Mouse (Mus musculus) skeletal muscle tissue, adult 2 months (tissue): Measurements from ENCODE around the gene En1.

ENCODE experiments used
- DNase-seq: peaks from one replicate; pipeline ENCODE4 v3.0.0-alpha.2; 2012; ENCODE audit warnings: low read depth, low spot score

En1 gene

DNA sequence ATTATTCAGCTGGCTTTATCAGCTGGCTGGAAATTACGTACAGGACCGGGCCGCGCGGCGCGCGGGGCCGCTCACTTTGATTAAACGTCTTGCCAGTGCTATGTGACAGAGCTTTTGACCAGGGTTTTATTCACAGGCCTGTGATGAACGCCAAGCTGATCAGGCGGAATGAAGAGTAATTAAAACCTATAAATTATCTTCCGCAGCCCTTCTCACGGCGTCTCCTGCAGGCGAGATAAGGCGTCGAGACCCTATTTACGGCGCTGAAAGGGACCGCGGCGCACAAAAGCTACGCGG is 2.1 kb upstream of the En1 start:
- DNase-seq = no peak

DNA sequence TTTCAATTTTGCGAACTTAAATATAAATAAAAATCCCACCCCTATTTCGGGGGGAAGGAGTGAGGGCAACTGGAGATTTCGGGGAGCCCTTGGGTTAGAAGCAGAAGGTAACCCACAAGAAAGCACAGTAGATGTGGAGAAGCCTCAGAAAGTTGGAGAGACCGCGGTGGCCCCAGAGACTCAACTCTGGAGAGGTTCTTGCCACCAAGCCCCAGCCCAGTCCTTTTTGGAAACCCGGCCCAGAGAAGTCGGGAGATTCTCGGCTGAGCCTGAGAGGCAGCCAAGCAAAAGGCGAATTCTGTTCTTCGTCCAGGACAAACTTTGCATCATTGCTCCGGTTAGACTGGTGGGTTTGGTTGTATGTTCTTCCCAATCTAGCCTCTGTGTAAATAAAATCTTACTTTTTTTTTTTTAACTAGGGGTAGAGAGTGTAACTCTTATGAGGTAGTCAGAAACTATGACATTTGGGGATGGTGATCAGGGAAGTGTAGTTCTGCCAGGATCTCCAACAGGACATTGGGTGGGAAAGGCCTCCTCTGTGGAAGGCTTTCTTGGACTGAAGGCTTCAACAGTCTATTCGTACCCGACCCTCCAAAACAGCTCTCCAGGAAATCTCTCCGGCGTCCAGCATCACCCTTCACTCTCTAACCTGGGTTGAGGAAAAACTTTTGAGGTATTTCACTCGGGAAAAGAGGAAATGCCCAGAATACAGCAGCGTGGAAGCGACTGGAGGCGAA is 1.5 kb upstream of the En1 start:
- no peak for DNase-seq

DNA sequence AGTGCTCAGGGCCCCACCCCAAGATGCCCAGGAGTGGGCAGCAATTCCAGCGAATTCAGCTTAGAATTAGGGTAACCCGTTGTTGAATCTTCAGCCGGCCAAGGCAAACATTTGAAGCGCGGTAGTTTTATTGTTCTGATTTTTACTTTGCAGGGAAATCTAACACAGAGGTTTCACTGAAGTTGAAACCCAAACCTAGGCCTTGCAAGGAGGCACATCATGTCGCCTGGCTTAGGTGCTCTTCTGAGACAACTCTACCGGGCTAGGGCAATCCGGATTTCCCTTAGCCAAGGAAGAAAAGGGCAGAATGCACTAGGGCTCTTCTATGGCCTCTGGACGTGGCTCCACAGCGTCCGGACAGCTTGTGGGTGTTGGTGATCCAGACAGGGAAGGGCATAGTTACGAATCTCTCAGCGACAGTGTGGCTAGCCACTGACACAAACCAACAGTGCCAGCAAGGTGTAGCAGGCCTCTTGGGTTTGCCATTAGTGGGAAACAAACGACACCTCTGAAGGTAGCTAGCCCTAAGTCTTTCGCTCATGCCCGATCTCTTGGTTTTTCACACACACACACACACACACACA is 873 bp upstream of the En1 start:
- DNase-seq = no peak

DNA sequence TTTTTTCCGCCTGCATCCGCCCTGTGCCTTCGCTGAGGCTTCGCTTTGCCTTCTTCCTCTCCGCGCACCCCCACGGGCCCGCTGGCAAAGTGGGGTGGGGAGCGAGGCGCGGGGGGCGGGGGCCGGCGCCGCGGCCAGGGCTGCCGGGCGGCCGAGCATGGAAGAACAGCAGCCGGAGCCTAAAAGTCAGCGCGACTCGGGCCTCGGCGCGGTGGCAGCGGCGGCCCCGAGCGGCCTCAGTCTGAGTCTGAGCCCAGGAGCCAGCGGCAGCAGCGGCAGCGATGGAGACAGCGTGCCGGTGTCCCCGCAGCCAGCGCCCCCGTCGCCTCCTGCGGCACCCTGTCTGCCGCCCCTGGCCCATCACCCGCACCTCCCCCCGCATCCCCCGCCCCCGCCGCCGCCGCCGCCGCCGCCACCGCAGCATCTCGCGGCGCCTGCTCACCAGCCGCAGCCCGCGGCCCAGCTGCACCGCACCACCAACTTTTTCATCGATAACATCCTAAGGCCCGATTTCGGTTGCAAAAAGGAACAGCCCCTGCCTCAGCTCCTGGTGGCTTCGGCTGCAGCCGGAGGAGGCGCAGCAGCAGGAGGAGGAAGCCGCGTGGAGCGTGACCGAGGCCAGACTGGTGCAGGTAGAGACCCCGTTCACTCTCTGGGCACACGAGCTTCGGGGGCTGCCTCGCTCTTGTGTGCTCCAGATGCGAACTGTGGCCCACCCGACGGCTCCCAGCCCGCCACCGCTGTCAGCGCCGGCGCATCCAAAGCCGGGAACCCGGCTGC is 848 bp downstream of the En1 start:
- no peak for DNase-seq

DNA sequence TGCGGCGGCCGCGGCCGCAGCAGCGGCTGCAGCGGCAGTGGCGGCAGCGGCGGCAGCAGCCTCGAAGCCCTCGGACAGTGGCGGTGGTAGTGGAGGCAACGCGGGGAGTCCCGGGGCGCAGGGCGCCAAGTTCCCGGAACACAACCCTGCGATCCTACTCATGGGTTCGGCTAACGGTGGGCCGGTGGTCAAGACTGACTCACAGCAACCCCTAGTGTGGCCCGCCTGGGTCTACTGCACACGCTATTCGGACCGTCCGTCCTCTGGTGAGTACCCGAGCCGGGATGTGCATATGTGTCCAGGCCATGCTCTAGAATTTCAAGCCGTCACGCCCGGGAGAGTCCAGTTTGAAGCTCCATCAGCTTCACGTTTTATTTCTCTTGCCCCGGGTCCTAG is 1.4 kb downstream of the En1 start:
- DNase-seq = no peak

DNA sequence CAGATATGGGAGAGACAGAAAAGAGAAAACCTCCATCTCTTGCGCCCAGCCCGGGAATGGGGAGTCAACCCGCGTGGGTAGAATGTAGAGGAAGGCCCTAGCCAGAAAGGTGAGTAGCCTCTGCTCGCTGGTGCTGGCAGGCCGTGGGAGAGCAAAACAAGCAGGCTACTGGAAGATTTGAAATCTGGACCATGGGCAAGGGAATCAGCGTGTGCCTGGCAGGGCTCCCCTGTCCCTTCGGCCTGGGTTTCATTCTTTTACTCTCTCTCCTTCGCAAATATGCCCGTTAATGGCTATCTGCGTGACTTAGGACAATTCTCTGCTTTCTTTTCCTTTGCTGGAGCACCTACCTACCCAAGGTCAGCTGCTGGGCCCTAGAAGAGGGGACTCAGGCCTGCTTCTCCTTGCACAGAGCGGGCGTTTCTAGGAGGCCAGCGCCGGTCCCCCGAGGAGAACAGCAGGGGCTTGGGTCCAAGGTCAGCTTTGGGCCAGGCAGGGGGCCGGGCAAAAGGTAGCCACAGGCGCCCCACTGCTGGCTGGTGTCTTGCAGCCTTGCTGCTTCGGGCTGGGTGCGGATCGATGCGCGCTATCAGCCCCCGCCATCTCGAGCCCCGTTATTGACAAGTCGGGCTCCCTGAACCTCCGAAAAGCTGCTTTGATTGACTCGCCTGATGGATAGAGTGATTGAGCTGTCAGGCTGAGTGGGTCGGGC is 2.4 kb downstream of the En1 start:
- DNase-seq = no peak

DNA sequence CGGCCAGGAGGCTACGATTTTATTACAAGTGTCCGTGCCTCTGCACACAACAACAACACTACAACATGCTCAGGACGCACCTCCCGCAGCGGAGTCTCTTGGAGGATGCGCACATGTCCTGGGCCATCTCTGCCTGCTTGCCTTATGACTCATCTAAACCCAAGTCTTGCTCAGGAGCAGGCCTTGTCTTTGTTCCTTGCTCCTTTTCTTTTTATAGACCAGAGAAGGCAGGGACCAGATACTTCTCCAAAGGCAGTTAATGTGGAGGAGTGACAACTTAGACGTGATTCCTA is 2.9 kb downstream of the En1 start:
- no peak for DNase-seq

DNA sequence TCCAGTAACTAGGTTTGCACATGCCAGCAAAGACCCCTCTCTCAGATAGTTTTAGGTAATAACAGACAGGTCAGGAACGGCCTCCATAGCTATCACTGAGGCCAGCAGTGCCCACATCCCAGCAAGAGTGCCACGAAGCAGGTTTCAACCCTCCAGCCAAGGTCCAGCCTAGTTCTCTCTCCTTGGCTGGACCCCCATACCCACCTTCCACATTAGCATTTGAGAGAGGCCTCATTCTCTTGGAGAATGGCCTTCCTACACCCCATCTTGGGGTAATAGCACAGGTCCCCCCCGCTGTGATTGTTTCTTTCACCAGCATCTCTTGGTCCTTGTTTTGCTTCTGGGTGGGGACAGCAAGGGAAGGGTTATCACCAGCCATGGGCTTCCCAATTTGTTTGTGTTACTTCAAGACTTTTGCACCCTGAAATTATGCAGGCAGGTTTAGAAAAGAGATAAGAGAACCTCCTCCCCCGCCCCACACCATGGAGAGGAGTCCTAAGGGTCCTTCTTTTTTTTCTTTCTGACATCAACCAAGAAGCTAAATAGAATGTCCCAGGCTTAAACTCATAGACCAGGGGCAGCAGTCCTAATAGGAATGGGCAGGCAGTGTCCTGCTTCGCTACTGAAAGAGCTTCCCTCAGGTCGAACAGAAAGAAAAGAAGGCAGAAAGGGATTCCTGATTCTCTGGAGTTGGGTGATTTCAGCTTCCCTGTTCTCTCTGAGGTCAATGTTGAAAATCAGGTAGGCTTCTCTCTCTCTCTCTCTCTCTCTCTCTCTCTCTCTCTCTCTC is 3.5 kb downstream of the En1 start:
- no peak for DNase-seq

DNA sequence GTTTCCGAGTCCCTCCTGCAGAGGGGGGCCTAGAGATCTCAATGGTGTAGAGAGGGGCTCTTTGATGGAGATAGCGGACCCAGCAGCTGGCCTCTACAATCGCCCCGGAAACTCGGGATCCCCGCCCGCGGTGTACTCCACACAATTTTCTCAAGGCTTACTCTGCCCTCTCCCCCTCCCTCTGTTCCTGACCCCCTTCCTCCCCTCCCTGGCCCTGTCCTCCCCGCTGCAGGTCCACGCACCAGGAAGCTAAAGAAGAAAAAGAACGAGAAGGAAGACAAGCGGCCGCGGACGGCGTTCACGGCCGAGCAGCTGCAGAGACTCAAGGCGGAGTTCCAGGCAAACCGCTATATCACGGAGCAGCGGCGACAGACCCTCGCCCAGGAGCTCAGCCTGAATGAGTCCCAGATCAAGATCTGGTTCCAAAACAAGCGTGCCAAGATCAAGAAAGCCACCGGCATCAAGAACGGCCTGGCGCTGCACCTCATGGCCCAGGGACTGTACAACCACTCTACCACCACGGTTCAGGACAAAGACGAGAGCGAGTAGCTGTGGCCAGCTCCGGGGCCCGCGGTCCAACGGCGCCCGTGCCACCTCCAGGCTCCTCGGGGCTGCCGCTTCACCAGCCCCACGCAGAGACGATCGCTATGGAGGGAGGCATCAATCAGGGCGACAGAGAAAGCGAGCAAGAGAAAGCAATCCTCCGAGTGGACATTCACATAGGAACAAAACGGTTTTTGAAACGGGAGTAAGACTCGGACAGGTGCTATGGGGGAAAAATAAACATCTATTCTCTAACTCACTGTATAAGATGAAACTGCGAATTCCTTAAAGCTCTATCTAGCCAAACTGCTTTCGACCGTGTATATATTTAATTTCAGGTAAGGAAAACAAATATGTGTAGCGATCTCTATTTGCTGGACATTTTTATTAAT is 4.7 kb downstream of the En1 start:
- no peak for DNase-seq

DNA sequence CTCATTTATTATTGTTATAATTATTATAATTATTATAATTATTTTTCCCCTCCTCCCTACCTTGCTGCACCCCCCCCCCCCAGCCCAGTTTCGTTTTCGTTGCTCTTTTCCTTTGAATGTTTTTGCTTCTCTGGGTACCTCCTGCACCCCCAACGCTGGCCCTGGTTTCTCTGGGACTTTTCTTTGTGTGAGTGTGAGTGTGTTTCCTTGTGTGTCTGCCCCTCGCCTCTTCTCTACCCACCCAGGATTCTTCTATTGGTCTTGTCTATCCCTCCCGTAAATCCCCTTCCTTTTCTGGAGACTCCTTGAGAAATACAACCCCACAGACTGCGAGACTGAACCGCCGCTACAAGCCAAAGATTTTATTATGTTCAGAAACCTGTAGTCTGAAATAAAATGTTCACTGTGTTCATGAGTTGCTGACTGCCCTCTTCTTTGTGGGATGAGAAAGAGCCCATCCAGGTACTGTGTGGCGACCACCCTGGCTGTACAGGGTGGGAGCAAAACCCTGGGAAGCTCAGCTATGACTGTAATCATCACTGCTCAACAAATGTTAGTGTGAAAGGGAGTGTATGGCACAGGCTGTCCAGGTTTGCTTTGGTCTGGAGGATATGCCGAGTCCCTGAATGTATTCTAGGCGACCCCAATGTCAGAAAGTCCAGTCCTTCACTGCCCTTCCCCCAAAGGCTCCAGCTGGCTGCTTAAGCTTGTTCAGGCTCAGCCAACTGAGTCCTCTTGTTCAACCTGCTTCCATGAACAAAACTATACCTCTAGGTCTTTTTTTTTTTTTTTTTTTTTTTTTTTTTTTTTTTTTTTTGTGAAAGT is 5.6 kb downstream of the En1 start:
- no peak for DNase-seq

DNA sequence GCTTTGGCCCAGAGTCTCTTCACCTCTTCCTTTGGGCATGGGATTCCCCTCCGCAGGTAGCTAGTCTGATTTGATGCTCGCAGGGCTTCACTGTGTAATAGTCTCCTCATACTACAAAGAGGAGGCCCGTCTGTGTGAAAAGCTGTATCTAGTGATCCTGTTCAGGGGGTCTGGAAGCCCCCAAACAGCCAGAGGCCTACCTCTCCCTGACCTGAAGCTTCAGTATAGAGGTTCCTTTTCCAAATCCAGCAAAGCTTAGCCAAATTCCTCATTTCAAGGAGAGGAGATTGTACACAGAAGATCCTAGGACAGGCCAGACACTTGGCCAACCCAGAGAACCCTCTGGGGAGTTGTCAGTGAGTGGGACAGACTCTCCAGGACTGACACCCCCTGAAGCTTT is 6.2 kb downstream of the En1 start:
- DNase-seq = no peak

DNA sequence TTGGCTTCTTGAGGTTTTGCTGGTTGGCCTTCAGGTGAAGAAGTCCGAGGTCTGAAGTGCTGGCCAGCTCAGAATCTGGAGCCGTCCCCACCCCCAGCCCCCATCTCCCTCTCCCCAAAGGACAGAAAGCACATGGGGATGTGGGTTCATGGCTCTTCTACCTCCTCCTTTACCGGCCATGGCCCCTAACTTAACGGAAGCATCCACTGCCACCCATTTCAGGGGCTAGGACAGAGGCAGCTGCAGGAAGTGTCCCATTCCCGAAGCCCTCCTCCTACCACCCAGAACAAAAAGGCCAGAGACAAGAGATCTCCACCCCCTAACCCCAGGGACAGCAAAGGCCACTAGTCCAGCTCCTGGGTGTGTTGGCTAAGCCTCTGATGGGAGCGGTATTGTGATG is 7.4 kb downstream of the En1 start:
- no peak for DNase-seq

DNA sequence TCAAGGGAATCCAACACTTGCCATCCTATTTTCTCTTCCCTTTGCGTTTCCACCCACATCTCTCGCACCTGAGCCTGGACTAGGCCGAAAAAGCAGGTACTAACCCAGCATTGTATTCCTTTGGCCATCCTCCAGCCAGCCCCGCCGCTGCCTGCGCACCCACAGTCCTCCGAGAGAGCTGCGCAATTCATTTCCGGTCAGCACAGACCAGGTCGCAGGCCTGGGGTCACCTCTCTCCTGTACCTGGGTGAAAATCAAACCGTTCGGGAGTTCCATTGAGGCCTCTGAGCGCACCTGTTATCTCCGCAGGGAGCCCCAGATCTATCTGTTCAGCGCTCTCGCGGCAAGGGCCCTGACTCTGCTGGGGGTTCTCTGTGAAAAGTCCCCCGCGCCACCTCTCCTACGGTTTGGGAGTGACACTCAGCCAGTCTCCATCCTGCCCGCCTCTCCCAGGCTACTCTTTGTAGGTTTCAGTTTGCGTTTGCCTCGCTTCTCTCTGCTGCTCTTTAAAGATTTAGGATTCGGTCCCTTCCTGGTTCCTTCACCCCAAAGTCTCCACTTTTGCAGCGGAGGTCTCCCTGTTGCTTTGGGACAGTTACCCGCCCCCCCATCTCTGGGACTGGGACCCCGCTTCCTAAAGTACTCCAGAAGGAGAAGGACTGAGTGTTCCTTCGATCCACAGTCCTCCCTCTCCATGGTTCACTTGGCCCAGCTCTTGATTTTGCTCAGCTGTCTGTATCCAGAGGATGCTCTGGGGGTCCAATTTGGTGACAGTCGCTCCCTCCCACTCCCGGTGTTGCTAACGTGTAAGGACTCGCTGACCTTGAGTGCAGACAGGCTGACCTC is 11.5 kb downstream of the En1 start:
- DNase-seq = no peak

DNA sequence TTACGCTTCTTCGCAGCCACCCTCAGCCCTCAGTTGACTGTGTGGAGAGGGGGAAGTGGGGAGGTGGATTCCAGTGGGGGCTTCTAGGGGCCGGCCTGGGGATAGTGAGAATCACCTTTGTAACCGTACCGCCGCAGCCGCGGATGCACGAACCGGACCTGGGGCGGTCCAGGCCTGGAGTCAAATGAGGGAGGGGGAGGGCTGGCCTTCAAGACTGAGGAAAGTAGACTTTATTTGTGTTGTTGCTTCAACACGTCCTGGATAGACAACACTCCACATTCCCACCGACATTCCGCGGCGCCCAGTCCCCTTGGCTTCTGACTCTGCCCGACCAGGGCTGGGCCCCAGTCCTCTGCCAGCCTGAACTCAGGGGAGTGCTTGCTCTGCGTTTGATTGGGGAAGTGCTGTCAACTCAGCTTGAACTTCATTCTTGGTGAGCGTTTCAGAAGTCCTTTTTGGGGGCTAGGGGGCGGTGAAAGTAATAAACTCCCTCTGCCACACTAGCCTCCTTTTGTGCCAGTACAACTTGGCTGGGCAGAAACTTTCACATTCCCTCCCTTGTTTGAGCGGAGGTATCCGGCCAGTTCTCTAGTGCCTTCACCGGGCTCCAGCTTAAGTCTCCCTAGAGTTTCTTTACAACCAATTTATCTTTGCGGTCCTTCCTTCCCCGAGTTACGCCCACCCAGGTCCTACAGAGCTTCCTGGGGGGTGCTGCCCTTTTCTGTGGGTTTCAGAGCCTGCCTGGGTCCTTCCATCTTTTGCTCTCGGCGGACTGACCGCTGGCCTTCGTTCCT is 12.3 kb downstream of the En1 start:
- no peak for DNase-seq

DNA sequence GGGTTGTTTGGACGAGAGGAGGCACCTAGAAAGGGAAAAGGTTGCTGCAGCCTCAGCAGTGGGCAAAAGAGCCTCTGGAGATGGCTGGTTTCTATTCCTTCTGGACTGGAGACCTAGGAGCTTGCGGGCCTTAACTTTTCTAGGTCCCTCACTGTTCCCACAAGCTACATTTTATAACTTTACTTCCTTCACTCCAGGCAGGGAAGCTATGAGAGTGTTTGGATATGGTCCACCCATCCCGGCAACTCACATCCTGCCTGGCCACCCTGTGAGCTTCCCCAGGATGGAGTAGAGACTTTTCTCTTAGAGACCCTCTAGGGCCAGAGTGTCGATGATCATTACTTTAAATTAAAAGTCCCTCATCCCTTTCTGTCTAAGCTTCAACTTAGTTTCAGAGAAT is 13.3 kb downstream of the En1 start:
- no peak for DNase-seq

DNA sequence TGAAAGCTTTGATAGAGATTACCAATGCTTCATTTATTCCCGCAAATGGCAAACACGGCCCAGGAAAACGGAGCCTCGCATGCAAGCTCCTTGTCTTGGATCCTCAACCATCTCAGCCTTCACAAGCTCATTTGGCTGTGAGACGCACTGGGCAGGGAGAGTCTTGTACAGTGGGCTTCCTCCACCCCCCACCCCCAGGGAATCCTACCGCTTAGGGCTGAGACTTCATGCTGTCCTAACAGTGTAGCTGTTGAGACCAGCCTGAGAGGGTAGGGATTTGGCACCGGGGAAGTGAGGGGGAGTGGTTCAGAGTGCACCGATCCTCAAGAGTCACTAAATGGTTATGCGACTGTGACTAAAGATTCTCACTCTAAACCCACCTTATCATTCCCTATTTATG is 13.7 kb downstream of the En1 start:
- DNase-seq = no peak

DNA sequence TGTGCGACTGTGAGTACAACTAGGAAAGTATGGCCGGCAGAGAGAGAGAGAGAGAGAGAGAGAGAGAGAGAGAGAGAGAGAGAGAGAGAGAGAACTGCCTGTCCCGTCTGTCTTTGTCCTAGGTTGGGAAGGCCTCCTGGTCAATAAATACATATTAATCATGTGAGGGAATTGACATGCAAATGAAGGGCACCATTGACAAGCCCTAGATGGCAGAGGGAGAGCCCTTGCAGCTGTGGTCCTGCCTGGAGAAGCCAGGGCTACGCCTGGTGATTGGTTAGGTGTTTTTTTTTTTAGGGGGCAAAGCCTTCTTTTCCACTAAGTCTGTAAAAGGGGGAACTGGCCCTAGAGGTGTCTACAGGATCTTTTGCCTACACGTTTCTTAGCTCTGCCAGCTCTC is 19.2 kb downstream of the En1 start:
- DNase-seq = no peak

DNA sequence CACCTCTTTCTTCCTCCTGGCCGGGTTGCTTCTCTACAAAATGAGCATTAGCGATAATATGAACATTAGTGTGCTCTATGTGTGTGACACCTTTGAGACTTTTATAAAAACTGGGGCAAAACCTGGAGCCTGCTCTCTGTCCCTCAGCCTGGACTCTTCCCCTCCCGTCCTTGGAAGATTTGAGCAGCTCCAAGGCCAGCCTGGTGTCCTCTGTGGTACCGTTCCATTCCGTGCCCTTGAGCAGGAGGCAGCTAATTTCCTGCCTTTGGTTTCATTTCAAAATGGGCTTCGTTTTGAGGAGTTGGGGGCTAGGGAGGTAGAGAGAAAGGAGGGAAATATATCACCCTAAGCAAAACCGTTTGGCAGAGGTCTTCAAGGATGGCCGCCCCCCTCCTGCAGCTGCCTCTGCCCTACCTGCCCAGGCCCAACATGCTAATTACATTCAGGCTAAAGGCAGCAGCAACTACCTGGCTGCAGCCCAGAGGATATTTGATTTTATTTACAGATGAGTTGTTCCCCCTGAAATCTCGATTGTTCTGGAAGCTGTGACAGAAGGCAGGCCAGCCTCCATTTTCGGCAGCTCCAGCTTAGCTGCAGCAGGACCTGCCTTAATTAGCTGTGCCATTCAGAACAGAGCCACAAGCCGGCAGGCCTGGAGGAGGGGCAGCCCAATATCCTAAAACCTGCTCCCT is 24.9 kb downstream of the En1 start:
- DNase-seq = no peak
